1 mouse cellular context compared by ENCODE assay signal in genomic region chr13:24781916-24782315, GRCm38 (mm10).
TF ChIP-seq lines count a peak whose summit lies in the region.

No protein-coding gene starts in this region.

TF ChIP-seq in MEL, 35 proteins besides CTCF, POLR2A, EP300 and RAD21 (continued from another document):
- TF ChIP-seq MEF2A (IDR thresholded peaks at IDR 0.05; ENCODE audit: extremely low read depth, insufficient replicate concordance, low read depth, low read length, poor library complexity, severe bottlenecking) = no peak
- TF ChIP-seq MYB (IDR thresholded peaks at IDR 0.05; ENCODE audit: low read depth, low read length) = no peak
- TF ChIP-seq RCOR1 (IDR thresholded peaks at IDR 0.05; ENCODE audit: low read depth, low read length) = peak; percentile 95
- TF ChIP-seq MXI1 (IDR thresholded peaks at IDR 0.05; ENCODE audit: low read depth, low read length) = 0 out of 2 replicates have a peak, but pooled peaks have one; percentile 25
- no peak for TF ChIP-seq TAL1 (IDR thresholded peaks at IDR 0.05; ENCODE audit: low read length)
- no peak for TF ChIP-seq POLR2AphosphoS5 (IDR thresholded peaks at IDR 0.05; ENCODE audit: borderline replicate concordance, low read depth, low read length)
- no peak for TF ChIP-seq USF2 (IDR thresholded peaks at IDR 0.05; ENCODE audit: borderline replicate concordance in 1 of 2, insufficient read depth in 1 of 2, low read depth in 1 of 2, low read length in 2 of 2)
- TF ChIP-seq ELF1 (IDR thresholded peaks at IDR 0.05; ENCODE audit: low read depth, low read length) = no peak
- TF ChIP-seq ETS1 (IDR thresholded peaks at IDR 0.05; ENCODE audit: low read depth, low read length) = peak; percentile 23; the same call in 1 of the 2 replicates
- TF ChIP-seq ZMIZ1 (IDR thresholded peaks at IDR 0.05; ENCODE audit: low read depth, low read length) = no peak
- TF ChIP-seq SMC3 (IDR thresholded peaks at IDR 0.05; ENCODE audit: low read depth, low read length) = no peak
- TF ChIP-seq MAX (IDR thresholded peaks at IDR 0.05; ENCODE audit: low read length) = no peak
- TF ChIP-seq JUND (IDR thresholded peaks at IDR 0.05; ENCODE audit: low read depth, low read length) = no peak
- no peak for TF ChIP-seq MAZ (IDR thresholded peaks at IDR 0.05; ENCODE audit: low read depth, low read length)
- TF ChIP-seq UBTF (IDR thresholded peaks at IDR 0.05; ENCODE audit: borderline replicate concordance, insufficient read depth, low read depth, low read length) = no peak
- peak; percentile 40; the same call in 1 of the 2 replicates for TF ChIP-seq GATA1 (IDR thresholded peaks at IDR 0.05; ENCODE audit: low read depth, low read length)
- no peak for TF ChIP-seq TBP (IDR thresholded peaks at IDR 0.05; ENCODE audit: low read depth, low read length)
- TF ChIP-seq NRF1 (IDR thresholded peaks at IDR 0.05; ENCODE audit: insufficient read depth, low read depth, low read length, poor library complexity, severe bottlenecking) = no peak
